Mouse (Mus musculus): Measurements from ENCODE around the gene Ngly1.

The Ngly1 gene

DNA sequence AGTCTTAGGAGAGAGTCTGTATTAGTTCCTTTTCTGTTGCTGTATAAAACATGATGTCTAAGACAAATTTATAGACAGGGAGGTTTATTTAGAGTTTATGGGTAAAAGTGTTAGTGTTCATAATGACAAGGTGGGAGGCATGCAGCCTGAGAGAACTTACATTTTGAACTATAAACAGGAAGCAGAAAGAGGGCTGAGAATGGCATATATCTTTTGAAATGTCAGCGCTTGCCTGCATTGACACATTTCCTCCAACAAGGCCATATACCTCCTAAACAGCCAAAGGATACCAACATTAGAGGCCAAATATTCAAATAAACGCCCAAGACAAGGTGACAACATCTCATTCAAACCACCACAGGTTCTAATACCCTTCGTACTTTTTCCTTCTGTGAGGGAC, 12.8 kb downstream of the Ngly1 start:
- DNase-seq = no peak

GRCm38 (mm10) chr14:16267028-16267427, 17.9 kb downstream of the Ngly1 start:
- no peak for DNase-seq

GRCm38 (mm10) chr14:16269776-16270175, 20.7 kb downstream of the Ngly1 start:
- DNase-seq = no peak

DNA sequence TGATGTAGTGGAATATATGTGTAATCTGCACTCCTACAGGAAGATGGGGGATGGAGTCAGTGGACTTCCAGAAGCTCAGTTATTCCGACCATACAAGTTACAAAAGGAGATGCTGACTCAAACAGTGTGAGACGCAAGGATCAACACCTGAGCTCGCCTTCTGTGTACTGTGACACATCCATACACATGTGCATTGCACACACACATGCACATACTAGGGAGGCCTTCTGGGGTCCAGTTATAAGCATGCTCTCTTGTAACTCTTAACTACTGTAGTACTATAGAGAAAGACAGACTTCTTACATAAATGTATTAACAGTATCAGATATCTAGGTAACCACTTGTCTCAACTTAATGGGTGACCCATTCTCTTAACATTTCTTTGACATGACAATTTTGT, 24.6 kb downstream of the Ngly1 start:
- DNase-seq = no peak

DNA sequence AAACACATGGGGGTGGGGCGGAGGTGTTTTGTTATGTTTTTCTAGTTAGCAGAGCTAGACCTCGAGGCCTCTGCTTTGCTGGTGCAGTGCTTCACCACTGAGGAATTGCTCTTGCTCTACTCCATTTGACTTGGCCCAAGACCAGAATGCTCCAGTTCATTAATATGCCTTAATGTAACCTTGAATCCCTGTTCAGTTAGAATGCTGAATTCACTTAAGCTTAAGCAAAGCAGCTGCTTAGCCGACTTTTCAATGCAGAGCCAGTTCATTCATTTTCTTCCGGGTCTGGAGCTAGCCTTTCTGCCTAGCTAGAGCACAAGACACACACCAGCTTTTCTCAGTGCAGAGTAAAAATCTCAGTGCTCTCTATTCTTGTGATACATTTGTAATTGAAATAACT, 30.1 kb downstream of the Ngly1 start:
- DNase-seq = peak; percentile 34

DNA sequence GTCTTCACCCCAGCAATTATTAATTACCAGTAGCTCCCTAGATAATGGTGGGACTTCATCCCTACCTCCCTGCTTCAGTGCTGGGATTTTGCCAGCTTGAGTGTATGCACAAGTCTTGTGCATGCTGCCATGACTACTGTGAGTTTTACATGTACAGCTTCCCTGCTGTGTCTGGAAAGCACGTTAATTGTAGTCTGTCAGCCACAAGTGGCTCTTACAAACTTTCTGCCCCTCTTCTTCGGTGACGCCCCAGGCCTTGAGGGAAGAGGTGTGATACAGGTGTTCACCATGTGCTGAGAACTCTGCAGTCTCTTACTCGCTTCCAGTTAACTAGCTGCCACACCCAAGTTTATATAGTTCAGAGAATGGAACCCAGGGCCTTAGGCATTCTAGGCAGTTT, 34.9 kb downstream of the Ngly1 start:
- DNase-seq = no peak

- DNase-seq = no peak
Observed at GRCm38 (mm10) chr14:16292371-16292770, 43.3 kb downstream of the Ngly1 start.

DNA sequence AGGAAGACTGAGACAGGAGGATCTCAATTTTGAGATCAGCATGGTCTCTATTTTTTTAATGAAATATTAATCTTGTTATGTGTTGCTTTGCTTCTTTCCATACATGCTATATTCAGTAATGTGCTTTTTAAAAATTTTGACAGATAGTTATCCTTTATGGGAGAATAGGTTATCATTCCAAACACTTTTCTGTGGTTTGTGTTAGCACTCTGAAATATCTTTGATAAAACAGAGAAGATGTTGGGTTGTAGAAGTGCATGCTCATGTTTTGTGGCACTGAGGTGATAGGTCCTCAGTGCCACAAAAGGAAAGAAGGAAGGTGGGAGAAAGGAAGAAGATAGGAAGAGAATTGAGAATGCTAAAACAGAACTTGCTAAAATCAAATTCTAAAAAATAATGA, 43.9 kb downstream of the Ngly1 start:
- DNase-seq = no peak

GRCm38 (mm10) chr14:16293921-16294320, 44.8 kb downstream of the Ngly1 start:
- no peak for DNase-seq

- DNase-seq = no peak
Observed at GRCm38 (mm10) chr14:16296816-16297468, 47.9 kb downstream of the Ngly1 start.

GRCm38 (mm10) chr14:16301735-16302134, 52.7 kb downstream of the Ngly1 start:
- DNase-seq = no peak

DNA sequence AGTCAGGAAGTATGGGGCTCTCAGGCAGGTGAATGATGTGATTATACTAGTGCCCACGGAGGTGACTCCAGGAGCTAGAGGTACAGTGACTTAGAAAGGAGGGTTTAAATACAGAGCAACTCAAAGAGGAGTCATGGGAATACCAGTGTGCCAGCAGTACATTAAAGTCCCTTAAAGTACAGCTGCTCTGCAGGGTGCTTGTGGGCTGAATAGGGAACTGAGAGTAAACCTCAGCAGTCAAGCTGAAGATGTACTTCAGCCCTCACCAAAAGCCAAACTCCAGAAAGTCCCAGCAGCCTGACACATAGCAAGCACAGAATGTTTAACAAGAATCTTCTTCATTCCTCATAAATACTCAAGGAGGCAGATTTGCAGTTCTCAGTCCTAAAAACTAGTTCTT, 53.6 kb downstream of the Ngly1 start:
- DNase-seq = no peak

DNA sequence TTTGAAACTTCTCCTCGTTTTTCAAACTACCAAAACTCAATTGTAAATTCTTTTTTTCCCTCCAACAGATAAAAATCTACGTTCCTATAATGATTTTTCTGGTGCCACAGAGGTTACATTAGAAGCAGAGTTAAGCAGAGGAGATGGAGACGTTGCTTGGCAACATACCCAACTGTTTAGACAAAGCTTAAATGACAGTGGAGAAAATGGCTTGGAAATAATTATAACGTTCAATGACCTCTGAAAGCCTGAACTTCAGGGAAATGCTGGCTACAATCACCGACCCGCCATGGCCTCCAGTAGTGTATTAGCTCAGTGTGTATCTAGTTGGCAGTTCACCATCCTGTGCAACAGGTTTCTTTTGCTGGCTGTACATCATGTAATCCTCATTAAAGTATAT, 61.7 kb downstream of the Ngly1 start:
- DNase-seq = no peak

DNA sequence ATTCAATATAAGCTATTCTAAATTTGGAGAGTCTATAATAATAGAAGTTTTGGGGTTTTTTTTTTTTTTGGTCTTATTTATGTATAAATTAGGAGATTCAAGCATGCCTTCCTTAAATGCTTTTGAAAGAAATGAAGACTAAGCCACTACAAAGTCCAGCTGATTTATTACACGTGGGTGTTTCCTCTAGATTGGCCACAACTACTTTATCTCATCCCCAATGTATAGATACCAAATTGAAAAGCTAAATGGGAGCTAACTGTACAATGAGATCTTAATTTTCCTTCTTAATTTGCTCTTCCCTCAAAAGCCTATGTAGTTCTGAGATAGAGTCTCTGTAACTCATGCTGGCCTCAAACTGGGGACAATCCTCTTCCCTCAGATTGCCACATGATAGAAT, 63.5 kb downstream of the Ngly1 start:
- no peak for DNase-seq

DNA sequence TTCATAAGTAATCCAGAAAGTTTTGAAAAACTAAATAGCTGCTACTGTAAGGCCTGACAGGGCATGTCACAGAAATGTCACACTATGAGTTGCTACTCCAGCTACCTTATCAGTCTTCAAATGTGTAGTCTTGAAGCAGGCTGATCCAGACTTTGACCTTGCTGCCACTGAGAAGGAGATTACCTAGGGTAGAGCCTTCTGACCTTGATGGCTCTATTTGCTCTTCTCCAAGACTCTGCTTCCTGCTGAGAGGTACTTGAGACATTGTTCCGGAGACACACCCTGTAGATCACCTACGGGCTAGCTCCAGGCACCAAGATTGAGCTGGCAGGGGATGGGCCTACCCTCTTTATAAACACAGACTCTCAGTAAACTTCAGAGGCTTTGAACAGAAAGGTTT, 64.0 kb downstream of the Ngly1 start:
- peak; percentile 14 for DNase-seq

DNA sequence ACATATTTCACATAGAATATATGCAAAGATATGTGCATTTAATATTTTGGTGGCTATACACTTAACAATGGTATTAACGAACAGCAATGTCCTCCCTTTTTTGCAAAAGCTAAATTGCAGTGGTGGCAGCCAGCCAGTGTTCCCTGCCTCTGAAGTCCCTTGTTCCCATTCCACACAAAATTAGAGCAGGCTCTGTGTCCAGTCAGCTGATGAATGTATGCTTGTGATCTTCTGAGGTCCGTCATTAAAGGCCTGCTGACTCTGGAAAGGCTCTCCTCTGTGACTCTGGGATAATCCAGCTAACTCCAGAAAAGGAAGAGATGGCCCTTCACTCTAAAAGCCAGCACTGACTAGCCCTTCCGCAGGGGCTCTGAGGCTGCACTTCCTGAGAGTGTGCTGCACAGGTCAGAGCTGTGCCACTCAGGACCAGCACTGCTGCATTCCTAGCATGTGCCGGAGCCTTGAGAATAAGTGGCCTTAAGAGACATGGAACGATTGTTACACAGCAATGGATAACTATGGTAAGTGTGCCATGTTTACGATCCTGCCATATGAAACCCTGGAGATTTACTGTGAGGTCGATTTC, 64.9 kb downstream of the Ngly1 start:
- DNase-seq = peak; percentile 22

DNA sequence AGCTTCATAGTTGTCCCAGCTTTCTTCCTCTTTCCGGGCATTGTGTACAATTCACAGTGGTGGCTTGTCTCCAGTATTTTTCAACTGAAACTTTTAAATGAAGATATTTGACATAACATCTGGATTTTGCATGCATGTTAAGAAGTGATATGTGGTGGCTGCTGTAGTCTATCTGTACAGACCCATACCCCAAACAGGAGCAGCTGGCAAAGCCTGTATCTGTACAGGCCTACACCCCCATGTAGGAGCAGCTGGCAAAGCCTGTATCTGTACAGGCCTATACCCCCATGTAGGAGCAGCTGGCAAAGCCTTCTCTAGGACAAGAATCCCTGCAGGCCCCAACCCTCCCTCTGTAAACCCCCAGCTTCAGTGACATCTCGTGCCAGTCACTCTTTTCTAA, 65.8 kb downstream of the Ngly1 start:
- DNase-seq = no peak

GRCm38 (mm10) chr14:16316715-16317114, 67.6 kb downstream of the Ngly1 start:
- DNase-seq = peak; percentile 44

- no peak for DNase-seq
Observed at GRCm38 (mm10) chr14:16319818-16320217, 70.7 kb downstream of the Ngly1 start.

- no peak for DNase-seq
Observed at GRCm38 (mm10) chr14:16324394-16324793, 75.3 kb downstream of the Ngly1 start.

DNA sequence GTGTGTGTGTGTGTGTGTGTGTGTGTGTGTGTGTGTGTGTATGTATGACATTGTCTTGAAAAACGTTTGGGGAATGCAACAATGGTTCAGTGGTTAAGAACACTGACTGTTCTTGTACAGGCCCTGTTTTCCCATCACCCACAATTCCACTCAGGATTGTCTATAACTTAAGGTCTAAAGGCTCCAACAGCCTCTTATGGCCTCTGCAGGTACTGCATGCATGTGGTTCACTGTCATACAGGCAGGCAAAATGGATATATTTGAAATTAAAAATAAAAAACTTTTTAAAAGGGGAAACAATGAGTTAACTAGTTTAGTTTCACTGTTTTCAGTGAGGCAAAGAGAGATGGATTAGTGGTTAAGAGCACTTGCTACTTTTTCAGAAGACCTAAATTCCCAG, 76.1 kb downstream of the Ngly1 start:
- DNase-seq = no peak

DNA sequence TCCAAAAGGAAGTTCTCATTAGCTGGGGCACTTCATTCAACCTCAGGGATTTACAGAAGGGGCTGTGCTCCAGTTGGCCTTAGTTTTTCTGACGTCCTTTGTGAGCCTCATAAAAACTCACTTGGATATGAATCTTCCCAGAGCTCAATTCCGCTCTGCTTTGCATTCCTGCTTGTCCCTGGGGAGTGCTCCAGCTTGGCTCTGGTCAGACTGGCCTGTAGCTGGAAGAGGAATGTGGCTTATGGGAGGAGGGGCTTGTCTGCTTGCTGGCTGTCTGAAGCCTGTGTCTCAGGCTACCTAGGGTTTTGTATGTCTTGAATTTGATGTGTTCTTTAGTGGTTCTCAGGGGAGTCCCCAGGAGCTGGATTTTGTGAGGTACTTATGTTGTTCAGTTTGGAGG, 79.5 kb downstream of the Ngly1 start:
- peak; percentile 58 for DNase-seq

GRCm38 (mm10) chr14:16328959-16329480, 79.9 kb downstream of the Ngly1 start:
- DNase-seq = no peak

- DNase-seq = no peak
Observed at GRCm38 (mm10) chr14:16329756-16330155, 80.7 kb downstream of the Ngly1 start.

- DNase-seq = no peak
Observed at GRCm38 (mm10) chr14:16334260-16334659, 85.2 kb downstream of the Ngly1 start.

All from kidney, adult 9 months (tissue).